Mouse (Mus musculus) forebrain, embryonic 12.5 days (tissue): ENCODE data around the gene Krt81. TPM values are rescaled to one million over a fixed set of nuclear protein-coding genes. Genes with fewer than 3 reads are reported as not detected.

Source experiments
- ATAC-seq: fragments of 200-750 bp; cut with Nextera tagmentation; 2 replicates; pipeline ENCODE4 v1.8.0; 2017; ENCODE audit warnings: moderate TSS enrichment; ENCODE audit not compliant: low FRiP score
- H3K27ac ChIP-seq: fragments of 300-500 bp; sonication (generic); 2 replicates; pipeline ENCODE4 v1.5.1; 2016; ENCODE audit warnings: mild to moderate bottlenecking
- H3K27me3 ChIP-seq: fragments of 300-500 bp; sonication (generic); 2 replicates; pipeline ENCODE4 v1.6.1; 2016; ENCODE audit warnings: mild to moderate bottlenecking
- H3K36me3 ChIP-seq: fragments of 300-500 bp; sonication (generic); replicated peaks from 2 replicates; pipeline ENCODE4 v1.6.1; 2016; ENCODE audit warnings: mild to moderate bottlenecking
- H3K4me1 ChIP-seq: fragments of 300-500 bp; sonication (generic); 2 replicates; pipeline ENCODE4 v1.6.1; 2016
- H3K4me2 ChIP-seq: fragments of 300-500 bp; sonication (generic); 2 replicates; pipeline ENCODE4 v1.6.1; 2016; ENCODE audit warnings: mild to moderate bottlenecking, moderate library complexity
- H3K4me3 ChIP-seq: fragments of 300-500 bp; sonication (generic); replicated peaks from 2 replicates; pipeline ENCODE4 v1.5.1; 2016; ENCODE audit warnings: mild to moderate bottlenecking
- H3K9ac ChIP-seq: fragments of 300-500 bp; sonication (generic); 2 replicates; pipeline ENCODE4 v1.6.1; 2016; ENCODE audit warnings: mild to moderate bottlenecking
- H3K9me3 ChIP-seq: fragments of 300-500 bp; sonication (generic); 2 replicates; pipeline ENCODE4 v1.6.1; 2016
- WGBS: fragments of 180-500 bp; shearing (Covaris S2); methylation state at CpG from one replicate; pipeline ENCODE4 v1.1.7; 2016; 5-methylcytosine and 5-hydroxymethylcytosine counted together
- polyA plus RNA-seq: library from polyadenylated mRNA; unstranded; fragments of >200 nt; fragmentation: Nextera tagmentation; extraction: Ambion mirVana; gene quantifications from 2 replicates; pipeline ENCODE4 v1.2.1, GENCODE M21; 2016

The Krt81 gene
- polyA plus RNA-seq, 1 experiment from 2014 or later: not detected

- Histone ChIP-seq H3K4me2 (no peak overlapping the region), H3K4me1 (peaks cover 12% of the 10 kb centered on the region), H3K9ac (no peak overlapping the region), H3K27ac (no peak overlapping the region), H3K36me3 (no peaks in the 10 kb centered on the region), H3K4me3 (no peak overlapping the region), H3K9me3 (no peaks in the 10 kb centered on the region), H3K27me3 (peaks cover 4% of the 10 kb centered on the region; the same call in 1 of the 2 replicates)
- ATAC-seq: no peak
- WGBS: 52% methylated on average over 4 of the region's 4 CpGs
Measured at GRCm38 (mm10) chr15:101482056-101482455, 18.5 kb upstream of the Krt81 start.

GRCm38 (mm10) chr15:101479666-101480060 is 16.1 kb upstream of the Krt81 start:
- Histone ChIP-seq H3K27me3 (peaks cover 10% of the 10 kb centered on the region; the same call in 1 of the 2 replicates), H3K9me3 (no peaks in the 10 kb centered on the region), H3K4me3 (peak overlapping the region; percentile 27), H3K9ac (0 out of 2 replicates have a peak overlapping the region, but pooled peaks have one; percentile 5), H3K4me1 (peaks cover 12% of the 10 kb centered on the region), H3K36me3 (no peaks in the 10 kb centered on the region), H3K27ac (no peak overlapping the region), H3K4me2 (peak overlapping the region; percentile 66)
- WGBS: 39% methylated on average over 11 of the region's 11 CpGs
- ATAC-seq: 0 out of 2 replicates have a peak, but pooled peaks have one; percentile 36

- ATAC-seq: 0 out of 2 replicates have a peak, but pooled peaks have one; percentile 27
- H3K27ac ChIP-seq: no peak overlapping the region
Measured at GRCm38 (mm10) chr15:101479007-101479665, 15.6 kb upstream of the Krt81 start.

GRCm38 (mm10) chr15:101472952-101473528 is 9.5 kb upstream of the Krt81 start, which contains the start of gene Krt86:
Gene Krt86 (plus strand): TSS chr15:101473478.
- H3K36me3 ChIP-seq: no peaks in the 10 kb centered on the region
- peaks cover 10% of the 10 kb centered on the region; the same call in 1 of the 2 replicates for H3K27me3 ChIP-seq
- no peak within 1 kb of the TSS for H3K4me3 ChIP-seq
- 35% methylated on average over 10 of the region's 10 CpGs for WGBS
- ATAC-seq: no peak
- no peak within 1 kb of the TSS for H3K4me2 ChIP-seq
- H3K27ac ChIP-seq: no peak within 1 kb of the TSS
- H3K4me1 ChIP-seq: no peaks in the 10 kb centered on the region
- H3K9me3 ChIP-seq: no peaks in the 10 kb centered on the region
- H3K9ac ChIP-seq: no peak within 1 kb of the TSS

More at GRCm38 (mm10) chr15:101479007-101479665, 15.6 kb upstream of the Krt81 start:
- H3K9me3 ChIP-seq: no peaks in the 10 kb centered on the region
- peak overlapping the region; percentile 66 for H3K4me2 ChIP-seq
- peak overlapping the region; percentile 5; the same call in 1 of the 2 replicates for H3K9ac ChIP-seq
- 10% methylated on average over 31 of the region's 31 CpGs for WGBS
- H3K4me1 ChIP-seq: peaks cover 12% of the 10 kb centered on the region
- no peaks in the 10 kb centered on the region for H3K36me3 ChIP-seq
- peaks cover 10% of the 10 kb centered on the region; the same call in 1 of the 2 replicates for H3K27me3 ChIP-seq
- H3K4me3 ChIP-seq: peak overlapping the region; percentile 27

- H3K4me3 ChIP-seq: no peak overlapping the region
- H3K27me3 ChIP-seq: no peaks in the 10 kb centered on the region
- H3K4me2 ChIP-seq: no peak overlapping the region
- H3K9me3 ChIP-seq: no peaks in the 10 kb centered on the region
- H3K27ac ChIP-seq: no peak overlapping the region
- H3K36me3 ChIP-seq: no peaks in the 10 kb centered on the region
- no peak overlapping the region for H3K9ac ChIP-seq
- no peak for ATAC-seq
- no peaks in the 10 kb centered on the region for H3K4me1 ChIP-seq
- 85% methylated on average over 4 of the region's 4 CpGs for WGBS
Measured at GRCm38 (mm10) chr15:101469093-101469492, 5.5 kb upstream of the Krt81 start.

GRCm38 (mm10) chr15:101459283-101459682 is 4.3 kb downstream of the Krt81 start:
- no peak for ATAC-seq
- Histone ChIP-seq H3K4me3 (no peak overlapping the region), H3K9ac (no peak overlapping the region), H3K9me3 (0 out of 2 replicates have a peak, but pooled peaks cover 2% of the 10 kb centered on the region), H3K27me3 (no peaks in the 10 kb centered on the region), H3K4me2 (no peak overlapping the region), H3K4me1 (peaks cover 6% of the 10 kb centered on the region), H3K36me3 (no peaks in the 10 kb centered on the region), H3K27ac (no peak overlapping the region)
- 81% methylated on average over 14 of the region's 14 CpGs for WGBS

GRCm38 (mm10) chr15:101458361-101458930 is 5.1 kb downstream of the Krt81 start:
- no peak for ATAC-seq
- Histone ChIP-seq H3K27me3 (no peaks in the 10 kb centered on the region), H3K27ac (no peak overlapping the region), H3K9ac (no peak overlapping the region), H3K4me3 (no peak overlapping the region), H3K4me1 (peaks cover 6% of the 10 kb centered on the region), H3K4me2 (no peak overlapping the region), H3K9me3 (0 out of 2 replicates have a peak, but pooled peaks cover 2% of the 10 kb centered on the region), H3K36me3 (no peaks in the 10 kb centered on the region)
- WGBS: 56% methylated on average over 16 of the region's 16 CpGs

GRCm38 (mm10) chr15:101455891-101456290 is 7.7 kb downstream of the Krt81 start:
- Histone ChIP-seq H3K4me1 (peaks cover 10% of the 10 kb centered on the region), H3K9me3 (0 out of 2 replicates have a peak, but pooled peaks cover 2% of the 10 kb centered on the region), H3K27ac (no peak overlapping the region), H3K9ac (no peak overlapping the region), H3K36me3 (no peaks in the 10 kb centered on the region), H3K4me2 (no peak overlapping the region), H3K27me3 (no peaks in the 10 kb centered on the region), H3K4me3 (no peak overlapping the region)
- no peak for ATAC-seq
- 89% methylated on average over 6 of the region's 6 CpGs for WGBS

GRCm38 (mm10) chr15:101455292-101455691 is 8.3 kb downstream of the Krt81 start:
- Histone ChIP-seq H3K4me3 (no peak overlapping the region), H3K9me3 (0 out of 2 replicates have a peak, but pooled peaks cover 2% of the 10 kb centered on the region), H3K4me1 (peaks cover 10% of the 10 kb centered on the region), H3K27me3 (no peaks in the 10 kb centered on the region), H3K36me3 (no peaks in the 10 kb centered on the region), H3K27ac (no peak overlapping the region), H3K4me2 (no peak overlapping the region), H3K9ac (no peak overlapping the region)
- 96% methylated on average over 2 of the region's 2 CpGs for WGBS
- ATAC-seq: no peak

GRCm38 (mm10) chr15:101454774-101455173 is 8.8 kb downstream of the Krt81 start:
- H3K4me2 ChIP-seq: no peak overlapping the region
- H3K4me1 ChIP-seq: peaks cover 10% of the 10 kb centered on the region
- H3K9me3 ChIP-seq: 0 out of 2 replicates have a peak, but pooled peaks cover 2% of the 10 kb centered on the region
- WGBS: 87% methylated on average over 8 of the region's 8 CpGs
- H3K36me3 ChIP-seq: no peaks in the 10 kb centered on the region
- H3K27ac ChIP-seq: no peak overlapping the region
- ATAC-seq: no peak
- H3K27me3 ChIP-seq: no peaks in the 10 kb centered on the region
- no peak overlapping the region for H3K4me3 ChIP-seq
- no peak overlapping the region for H3K9ac ChIP-seq

- 6% methylated on average over 13 of the region's 13 CpGs for WGBS
- no peak overlapping the region for H3K27ac ChIP-seq
- no peak for ATAC-seq
- 0 out of 2 replicates have a peak, but pooled peaks cover 2% of the 10 kb centered on the region for H3K9me3 ChIP-seq
- H3K9ac ChIP-seq: no peak overlapping the region
- H3K4me1 ChIP-seq: peaks cover 4% of the 10 kb centered on the region
- H3K27me3 ChIP-seq: 0 out of 2 replicates have a peak, but pooled peaks cover 2% of the 10 kb centered on the region
- H3K4me2 ChIP-seq: 0 out of 2 replicates have a peak overlapping the region, but pooled peaks have one; percentile 21
- no peaks in the 10 kb centered on the region for H3K36me3 ChIP-seq
- H3K4me3 ChIP-seq: no peak overlapping the region
Measured at GRCm38 (mm10) chr15:101453093-101453736, 10.3 kb downstream of the Krt81 start.

- Histone ChIP-seq H3K4me3 (no peak within 1 kb of the TSS), H3K9me3 (no peaks in the 10 kb centered on the region), H3K4me2 (no peak within 1 kb of the TSS), H3K4me1 (no peaks in the 10 kb centered on the region), H3K36me3 (no peaks in the 10 kb centered on the region), H3K9ac (no peak within 1 kb of the TSS), H3K27me3 (0 out of 2 replicates have a peak, but pooled peaks cover 2% of the 10 kb centered on the region), H3K27ac (no peak within 1 kb of the TSS)
- ATAC-seq: no peak
- 68% methylated on average over 2 of the region's 2 CpGs for WGBS
Measured at GRCm38 (mm10) chr15:101447444-101447843, 16.1 kb downstream of the Krt81 start, which contains the start of gene Krt88. Gene Krt88 (plus strand): TSS chr15:101447744.
